Mouse (Mus musculus): Measurements from ENCODE around the gene Fndc9.

Gene Fndc9

DNA sequence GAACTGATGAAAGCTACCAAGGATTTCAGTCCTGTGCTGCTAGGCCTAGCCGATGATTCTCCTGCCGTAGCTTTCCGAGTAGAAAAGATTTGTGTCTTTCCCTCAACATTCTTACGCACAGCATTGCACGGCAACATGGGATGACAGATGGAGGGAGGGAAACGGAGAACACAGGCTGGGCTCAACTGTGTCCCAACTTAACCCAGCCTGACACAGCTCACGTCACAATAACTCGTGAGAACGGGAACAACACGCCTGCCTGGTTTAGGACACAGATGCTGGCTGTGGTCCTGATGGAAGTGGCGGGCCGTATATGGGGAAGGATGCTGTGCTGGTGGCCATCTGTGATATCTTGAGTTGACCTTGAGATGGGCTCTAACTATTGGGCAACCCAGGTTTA, 43.4 kb downstream of the Fndc9 start:
- no peak for DNase-seq

DNA sequence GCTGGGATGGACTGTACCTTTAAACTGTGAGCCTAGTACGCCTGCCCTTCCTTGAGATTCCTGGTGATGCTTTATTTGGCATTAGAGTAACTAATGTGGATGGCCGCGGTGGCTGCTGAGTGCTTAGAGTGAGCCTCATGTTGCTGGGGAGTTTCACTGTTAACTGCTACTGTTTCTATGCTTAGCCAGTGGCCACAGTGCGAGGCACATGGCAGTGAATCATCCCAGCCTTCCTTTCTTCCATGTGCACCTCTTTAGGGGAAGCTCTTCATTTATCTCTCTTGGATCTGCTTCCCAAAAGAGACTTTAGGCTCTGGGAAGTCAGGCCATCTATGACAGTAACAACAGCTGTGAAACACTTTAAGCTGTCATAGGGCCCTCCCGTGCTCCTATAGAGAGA, 47.3 kb downstream of the Fndc9 start:
- no peak for DNase-seq

DNA sequence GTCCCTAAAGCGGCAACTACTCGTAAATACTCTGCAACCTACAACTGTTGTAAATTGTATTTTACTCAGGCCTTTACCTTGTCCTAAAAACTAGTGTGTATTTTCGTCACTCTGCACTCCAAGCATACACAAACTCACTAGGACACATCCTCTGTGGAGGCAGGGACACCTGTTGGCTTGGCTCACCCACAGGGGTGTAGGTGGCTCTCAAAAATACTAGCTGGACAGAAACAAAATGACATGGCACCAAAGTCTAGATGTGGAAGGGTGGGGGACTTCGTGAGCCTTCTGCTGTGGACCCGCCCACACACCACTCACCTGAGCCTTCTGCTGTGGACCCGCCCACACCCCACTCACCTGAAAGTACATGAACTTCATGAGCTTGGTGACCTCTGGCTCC, 48.5 kb downstream of the Fndc9 start:
- no peak for DNase-seq

DNA sequence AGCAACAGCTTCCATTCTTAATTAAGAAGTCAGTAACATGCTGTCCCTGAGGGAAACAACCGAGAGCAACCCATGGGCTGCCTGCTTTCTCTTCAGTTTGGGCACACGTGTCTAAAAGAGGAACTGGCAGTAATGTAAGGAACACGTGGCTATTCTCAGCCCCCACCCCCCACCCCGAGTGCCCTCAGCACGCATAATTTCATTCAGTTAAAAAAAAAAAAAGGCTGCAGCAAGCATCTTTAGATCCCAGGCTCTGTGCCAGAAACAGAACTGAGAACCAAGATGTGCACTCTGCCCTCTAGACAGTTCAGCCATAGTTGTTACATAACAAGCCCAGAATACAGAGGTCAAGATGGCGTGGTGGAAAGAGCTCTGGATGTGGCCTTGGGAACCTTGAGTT, 51.5 kb downstream of the Fndc9 start:
- DNase-seq, result peak; percentile 85

DNA sequence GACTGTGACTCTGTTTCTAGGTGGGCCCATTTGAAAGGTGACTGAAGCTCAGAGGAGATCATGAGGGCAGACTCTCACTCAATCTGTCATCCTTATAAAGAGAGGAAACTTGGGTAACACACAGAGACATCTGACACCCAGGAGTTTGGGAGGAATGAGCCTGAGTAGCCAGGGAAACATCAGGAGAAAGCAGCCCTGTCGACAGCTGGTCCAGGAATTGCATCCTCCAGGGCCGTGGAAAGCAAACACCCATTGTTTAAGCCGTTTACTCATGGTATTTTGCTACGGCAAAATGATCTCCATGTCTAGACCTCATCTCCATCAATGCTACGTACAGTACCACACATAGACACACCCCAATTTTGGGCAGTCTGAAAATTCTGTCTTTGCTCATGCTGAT, 52.8 kb downstream of the Fndc9 start:
- no peak for DNase-seq

DNA sequence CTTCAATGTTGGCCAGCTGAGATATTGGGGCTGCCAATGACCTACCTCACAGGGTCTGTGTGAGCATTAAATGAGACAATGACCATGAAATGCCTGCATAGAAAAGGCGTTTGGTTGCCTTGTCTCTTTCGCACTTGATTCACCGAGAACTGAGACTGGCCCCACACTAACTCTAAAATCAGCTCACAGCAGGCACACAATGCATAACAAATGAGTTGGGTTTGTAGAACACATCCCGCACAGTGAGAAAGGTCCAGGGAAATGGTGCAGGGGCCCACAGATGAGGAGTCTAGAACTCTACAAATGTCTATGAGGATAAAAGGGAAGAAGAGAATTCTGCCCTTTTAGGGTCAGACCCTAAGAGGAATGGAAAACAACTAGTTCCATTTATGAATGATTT, 53.7 kb downstream of the Fndc9 start:
- DNase-seq, result no peak
